Mouse (Mus musculus): ENCODE results near the gene Has1. TPM values are rescaled to one million over a fixed set of nuclear protein-coding genes. Genes with fewer than 3 reads are reported as not detected.

Gene Has1
- polyA plus RNA-seq, 1 experiment = 0.50 TPM

DNA sequence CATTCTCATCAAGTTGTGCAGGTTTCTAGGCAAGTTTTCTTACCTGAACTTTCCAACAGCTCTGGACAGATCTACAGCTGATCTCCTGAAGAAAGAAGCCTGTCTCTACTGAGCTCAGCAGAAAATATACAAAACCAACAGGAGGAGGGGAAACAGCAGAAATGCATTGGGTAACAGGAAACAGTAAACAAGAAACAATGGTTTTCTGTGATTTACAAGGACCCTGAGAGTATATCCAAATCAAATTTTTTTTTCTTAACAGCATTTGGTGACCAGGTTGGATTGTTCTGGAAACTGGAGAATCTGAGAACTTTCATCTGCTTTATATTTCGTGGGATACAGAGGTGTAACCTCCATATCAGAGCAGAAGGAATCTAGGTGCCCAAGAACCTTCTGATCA lies 28.8 kb upstream of the Has1 start, which contains the start of gene Fpr1:
Gene Fpr1, minus strand, starts transcription at position 101 of the 400 bp plus-strand sequence.
- 83% methylated on average over 1 of the region's 1 CpGs for WGBS

DNA sequence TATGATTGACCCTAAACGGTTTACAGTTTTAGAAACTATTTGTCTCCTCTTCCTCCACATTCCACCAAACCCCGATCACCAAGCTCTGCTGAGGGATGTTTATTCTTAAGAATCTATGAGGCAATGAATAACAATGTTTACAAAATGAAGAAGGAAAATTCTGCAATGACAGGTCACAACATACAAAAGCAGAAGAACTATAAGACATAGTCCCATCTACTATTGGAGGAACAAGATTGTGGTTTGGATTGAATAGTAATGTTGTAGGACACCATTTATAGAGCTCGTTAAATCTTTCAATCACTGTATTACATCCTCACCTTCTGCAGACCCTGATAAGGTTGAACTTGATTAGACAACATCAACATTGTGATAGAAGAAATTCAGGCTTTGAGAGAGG lies 27.7 kb upstream of the Has1 start:
- 97% methylated on average over 3 of the region's 3 CpGs for WGBS
- no peak for DNase-seq

More for the DNA sequence above, 28.8 kb upstream of the Has1 start, which contains the start of gene Fpr1:
- no peak for TF ChIP-seq POLR2A (IDR thresholded peaks at IDR 0.05; ENCODE audit: control insufficient read depth, extremely low read depth, insufficient read depth, low read length, poor library complexity)
- no peak for TF ChIP-seq CTCF (IDR thresholded peaks at IDR 0.05; ENCODE audit: borderline replicate concordance, control insufficient read depth, extremely low read depth, insufficient read depth, low read length, poor library complexity)
- H3K4me1 ChIP-seq (replicated peaks; ENCODE audit: control insufficient read depth, insufficient read depth, low read length) = no peaks in the 10 kb centered on the region
- H3K36me3 ChIP-seq (ENCODE audit: control insufficient read depth, insufficient read depth, low read length) = no peaks in the 10 kb centered on the region
- H3K27ac ChIP-seq (ENCODE audit: control insufficient read depth, insufficient read depth, low read length) = no peak within 1 kb of the TSS
- H3K27me3 ChIP-seq (ENCODE audit: control insufficient read depth, insufficient read depth, low read length) = no peaks in the 10 kb centered on the region
- no peak for DNase-seq
- no peak within 1 kb of the TSS for H3K4me3 ChIP-seq (ENCODE audit: control insufficient read depth, insufficient read depth, low read length)

DNA sequence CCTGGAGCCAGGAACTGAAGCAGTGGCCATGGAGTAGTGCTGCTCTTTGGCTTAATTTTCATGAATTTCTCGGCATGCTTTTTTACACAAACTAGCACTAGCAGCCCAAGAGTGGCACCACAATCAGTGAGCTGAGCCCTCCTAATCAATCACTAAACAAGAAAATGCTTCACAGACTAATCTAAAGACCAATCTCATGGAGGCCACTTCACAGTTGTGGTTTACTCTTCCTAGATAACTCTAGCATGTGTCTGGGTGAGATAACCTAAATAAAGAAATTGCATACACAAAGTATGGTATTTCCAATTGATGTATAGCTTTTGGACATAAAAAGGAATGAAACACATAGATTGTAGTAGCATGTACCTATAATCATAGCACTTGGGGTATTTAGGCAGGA lies 24.3 kb upstream of the Has1 start:
- no peak overlapping the region for H3K27ac ChIP-seq (ENCODE audit: control insufficient read depth, insufficient read depth, low read length)
- WGBS = 100% methylated on average over 1 of the region's 1 CpGs
- DNase-seq = no peak
- TF ChIP-seq POLR2A (IDR thresholded peaks at IDR 0.05; ENCODE audit: control insufficient read depth, extremely low read depth, insufficient read depth, low read length, poor library complexity) (no peak), CTCF (IDR thresholded peaks at IDR 0.05; ENCODE audit: borderline replicate concordance, control insufficient read depth, extremely low read depth, insufficient read depth, low read length, poor library complexity) (no peak)
- no peak overlapping the region for H3K4me3 ChIP-seq (ENCODE audit: control insufficient read depth, insufficient read depth, low read length)
- H3K4me1 ChIP-seq (replicated peaks; ENCODE audit: control insufficient read depth, insufficient read depth, low read length) = no peaks in the 10 kb centered on the region
- H3K27me3 ChIP-seq (ENCODE audit: control insufficient read depth, insufficient read depth, low read length) = no peaks in the 10 kb centered on the region
- H3K36me3 ChIP-seq (ENCODE audit: control insufficient read depth, insufficient read depth, low read length) = no peaks in the 10 kb centered on the region

More for the DNA sequence above, 27.7 kb upstream of the Has1 start:
- no peaks in the 10 kb centered on the region for H3K4me1 ChIP-seq (replicated peaks; ENCODE audit: control insufficient read depth, insufficient read depth, low read length)
- no peaks in the 10 kb centered on the region for H3K27me3 ChIP-seq (ENCODE audit: control insufficient read depth, insufficient read depth, low read length)
- no peaks in the 10 kb centered on the region for H3K36me3 ChIP-seq (ENCODE audit: control insufficient read depth, insufficient read depth, low read length)
- H3K4me3 ChIP-seq (ENCODE audit: control insufficient read depth, insufficient read depth, low read length) = no peak overlapping the region
- H3K27ac ChIP-seq (ENCODE audit: control insufficient read depth, insufficient read depth, low read length) = no peak overlapping the region
- TF ChIP-seq CTCF (IDR thresholded peaks at IDR 0.05; ENCODE audit: borderline replicate concordance, control insufficient read depth, extremely low read depth, insufficient read depth, low read length, poor library complexity) = no peak

DNA sequence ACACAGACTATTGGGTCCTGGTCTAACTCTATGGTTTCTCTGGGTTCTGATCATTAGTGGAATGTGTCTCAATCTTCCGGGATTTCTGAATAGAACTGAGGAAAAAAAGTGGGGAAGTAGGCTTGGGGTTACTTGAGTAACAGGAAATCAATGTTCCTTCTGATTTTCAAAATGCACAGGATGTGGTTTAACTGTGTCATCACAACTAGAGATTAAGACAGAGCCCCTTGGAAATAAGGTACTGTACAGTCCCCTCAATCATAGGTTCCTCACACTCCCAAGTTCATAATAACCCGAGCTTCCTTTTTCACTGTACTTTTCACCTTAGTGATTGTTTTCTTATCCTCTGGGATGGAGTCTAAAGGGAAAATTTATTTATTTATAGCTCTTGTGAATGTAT lies 16.7 kb upstream of the Has1 start:
- H3K4me3 ChIP-seq (ENCODE audit: control insufficient read depth, insufficient read depth, low read length) = no peak overlapping the region
- no peaks in the 10 kb centered on the region for H3K27me3 ChIP-seq (ENCODE audit: control insufficient read depth, insufficient read depth, low read length)
- DNase-seq = no peak
- no peaks in the 10 kb centered on the region for H3K4me1 ChIP-seq (replicated peaks; ENCODE audit: control insufficient read depth, insufficient read depth, low read length)
- H3K27ac ChIP-seq (ENCODE audit: control insufficient read depth, insufficient read depth, low read length) = no peak overlapping the region
- WGBS = 9% methylated on average over 2 of the region's 2 CpGs
- H3K36me3 ChIP-seq (ENCODE audit: control insufficient read depth, insufficient read depth, low read length) = no peaks in the 10 kb centered on the region
- no peak for TF ChIP-seq CTCF (IDR thresholded peaks at IDR 0.05; ENCODE audit: borderline replicate concordance, control insufficient read depth, extremely low read depth, insufficient read depth, low read length, poor library complexity)
- no peak for TF ChIP-seq POLR2A (IDR thresholded peaks at IDR 0.05; ENCODE audit: control insufficient read depth, extremely low read depth, insufficient read depth, low read length, poor library complexity)

DNA sequence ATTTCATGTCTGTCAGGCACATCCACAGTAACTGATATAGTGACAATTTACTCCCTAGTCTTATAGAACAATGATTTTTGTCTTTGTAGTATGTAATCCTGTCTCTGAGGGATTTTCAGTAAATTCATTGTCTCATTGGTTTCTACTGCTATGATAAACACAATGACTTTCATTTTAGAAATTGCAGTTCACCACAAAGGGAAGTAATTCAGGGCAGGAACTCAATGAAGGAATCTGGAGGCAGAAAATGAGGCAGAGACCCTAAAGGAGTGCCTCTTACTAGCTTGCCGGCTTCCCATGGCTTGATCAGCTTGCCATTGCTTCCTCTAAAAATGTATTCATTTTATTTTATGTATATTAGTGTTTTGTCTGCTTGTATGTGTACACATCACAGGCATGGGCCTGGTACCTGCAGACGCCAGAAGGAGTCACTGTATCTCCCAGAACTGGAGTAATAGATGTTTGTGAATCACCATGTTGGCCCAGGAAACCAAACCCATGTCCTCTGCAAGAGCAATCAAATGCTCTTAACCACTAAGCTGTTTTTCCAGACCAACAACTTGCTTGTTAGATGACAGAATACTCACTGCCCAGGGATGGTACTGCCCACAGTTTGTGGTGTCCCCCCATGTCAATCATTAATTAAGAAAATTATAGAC lies 16.0 kb upstream of the Has1 start:
- WGBS = 58% methylated on average over 2 of the region's 2 CpGs
- H3K27me3 ChIP-seq (ENCODE audit: control insufficient read depth, insufficient read depth, low read length) = no peaks in the 10 kb centered on the region
- H3K4me3 ChIP-seq (ENCODE audit: control insufficient read depth, insufficient read depth, low read length) = no peak overlapping the region
- H3K27ac ChIP-seq (ENCODE audit: control insufficient read depth, insufficient read depth, low read length) = no peak overlapping the region
- no peaks in the 10 kb centered on the region for H3K4me1 ChIP-seq (replicated peaks; ENCODE audit: control insufficient read depth, insufficient read depth, low read length)
- no peak for TF ChIP-seq CTCF (IDR thresholded peaks at IDR 0.05; ENCODE audit: borderline replicate concordance, control insufficient read depth, extremely low read depth, insufficient read depth, low read length, poor library complexity)
- no peak for TF ChIP-seq POLR2A (IDR thresholded peaks at IDR 0.05; ENCODE audit: control insufficient read depth, extremely low read depth, insufficient read depth, low read length, poor library complexity)
- DNase-seq = no peak
- H3K36me3 ChIP-seq (ENCODE audit: control insufficient read depth, insufficient read depth, low read length) = no peaks in the 10 kb centered on the region

DNA sequence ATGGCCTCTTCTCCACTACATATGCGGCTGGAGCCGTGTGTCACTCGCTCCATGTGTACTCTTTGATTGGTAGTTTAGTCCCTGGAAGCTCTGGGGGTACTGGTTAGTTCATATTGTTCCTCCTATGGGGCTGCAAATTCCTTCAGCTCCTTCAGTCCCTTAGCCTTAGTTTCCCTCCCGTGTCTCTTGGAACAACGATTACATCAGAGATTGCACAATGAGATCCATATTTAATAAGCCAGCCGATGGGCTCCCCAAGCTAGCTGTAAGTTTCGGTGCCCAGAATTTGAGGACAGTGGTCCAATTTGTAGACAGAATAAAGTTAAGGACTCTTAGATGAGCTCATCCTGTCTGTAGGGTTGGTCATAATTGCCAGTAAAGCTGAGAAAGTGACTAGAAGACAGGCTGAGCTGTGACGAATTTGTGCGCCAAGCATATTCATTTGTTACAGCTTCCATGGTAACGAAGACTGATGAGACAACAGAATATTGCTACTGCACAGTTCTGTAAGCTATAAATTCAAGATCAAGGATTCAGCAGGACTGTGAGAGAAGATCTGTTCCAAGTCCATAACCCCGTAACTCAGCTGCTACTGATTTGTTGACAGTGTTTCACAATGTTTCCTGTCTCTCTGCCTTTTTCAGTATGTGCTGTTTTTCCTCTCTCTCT lies 11.9 kb upstream of the Has1 start:
- Histone ChIP-seq H3K4me3 (ENCODE audit: control insufficient read depth, insufficient read depth, low read length) (no peak overlapping the region), H3K36me3 (ENCODE audit: control insufficient read depth, insufficient read depth, low read length) (no peaks in the 10 kb centered on the region), H3K27ac (ENCODE audit: control insufficient read depth, insufficient read depth, low read length) (no peak overlapping the region), H3K4me1 (replicated peaks; ENCODE audit: control insufficient read depth, insufficient read depth, low read length) (no peaks in the 10 kb centered on the region), H3K27me3 (ENCODE audit: control insufficient read depth, insufficient read depth, low read length) (no peaks in the 10 kb centered on the region)
- WGBS = 89% methylated on average over 11 of the region's 11 CpGs
- TF ChIP-seq POLR2A (IDR thresholded peaks at IDR 0.05; ENCODE audit: control insufficient read depth, extremely low read depth, insufficient read depth, low read length, poor library complexity) (no peak), CTCF (IDR thresholded peaks at IDR 0.05; ENCODE audit: borderline replicate concordance, control insufficient read depth, extremely low read depth, insufficient read depth, low read length, poor library complexity) (no peak)
- DNase-seq = no peak
